Mouse (Mus musculus) embryo, embryonic 10.5 days (tissue): ENCODE data around the gene Oxsr1.
A peak's percentile ranks its signal among the peaks of the same experiment; 100 is the strongest.
"Not testable (repeated sequence)": the region's sequence is repeated elsewhere in the genome, so short reads cannot be mapped to it uniquely, and the experiment has no call there.

Experiments used
- DNase-seq: peaks from one replicate; pipeline ENCODE4 v3.0.0-alpha.2; 2015; ENCODE audit warnings: low spot score

Gene Oxsr1

GRCm38 (mm10) chr9:119219667-119220066, 102.6 kb downstream of the Oxsr1 start:
- DNase-seq: no peak

GRCm38 (mm10) chr9:119215341-119215740, 106.9 kb downstream of the Oxsr1 start:
- DNase-seq: not testable (repeated sequence)

GRCm38 (mm10) chr9:119214601-119215000, 107.6 kb downstream of the Oxsr1 start:
- DNase-seq: no peak

GRCm38 (mm10) chr9:119212996-119213395, 109.2 kb downstream of the Oxsr1 start:
- DNase-seq: no peak

- DNase-seq: no peak
Observed at GRCm38 (mm10) chr9:119208998-119209397, 113.2 kb downstream of the Oxsr1 start, which contains the start of gene Slc22a13. TSS of gene Slc22a13 (minus strand) at chr9:119209098.

GRCm38 (mm10) chr9:119207113-119207512, 115.1 kb downstream of the Oxsr1 start:
- DNase-seq: no peak

- DNase-seq: no peak
Observed at GRCm38 (mm10) chr9:119206666-119207065, 115.6 kb downstream of the Oxsr1 start.

- DNase-seq: no peak
Observed at GRCm38 (mm10) chr9:119205756-119206155, 116.5 kb downstream of the Oxsr1 start.

- no peak for DNase-seq
Observed at GRCm38 (mm10) chr9:119203617-119204016, 118.6 kb downstream of the Oxsr1 start.

GRCm38 (mm10) chr9:119201653-119202052, 120.6 kb downstream of the Oxsr1 start:
- DNase-seq: no peak

- DNase-seq: no peak
Observed at GRCm38 (mm10) chr9:119199151-119199861, 122.9 kb downstream of the Oxsr1 start.

- peak; percentile 31 for DNase-seq
Observed at GRCm38 (mm10) chr9:119192202-119192990, 129.8 kb downstream of the Oxsr1 start.
